Mouse (Mus musculus): ENCODE measurements around the gene Cspg4.

Cspg4 gene

DNA sequence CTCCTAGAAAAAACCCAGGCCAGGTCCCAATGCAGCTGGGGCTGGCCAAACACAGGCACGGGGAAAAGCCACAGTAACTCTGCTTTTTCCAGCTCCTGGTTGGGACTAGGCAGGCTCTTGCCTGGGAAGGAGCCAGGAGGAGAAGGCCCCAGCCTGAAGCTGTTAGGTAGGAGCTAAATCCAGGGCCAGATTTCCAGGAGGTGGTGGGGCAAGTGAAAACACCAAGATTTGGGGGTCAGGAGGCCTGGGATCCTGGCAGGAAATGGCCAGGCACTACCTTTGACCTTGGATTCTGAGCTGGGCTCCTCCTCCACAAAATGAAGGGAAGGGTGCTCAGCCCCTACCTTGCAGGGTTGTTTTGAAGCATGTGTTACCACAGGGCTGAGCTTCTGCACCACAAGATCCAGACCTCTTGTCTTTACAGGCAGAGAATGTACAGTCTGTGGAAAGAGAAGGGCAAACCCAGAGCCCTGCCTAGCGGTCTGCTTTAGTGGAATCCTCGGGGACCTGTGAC, 560 bp upstream of the Cspg4 start, which contains the start of gene Odf3l1:
Gene Odf3l1 (minus strand): TSS at position 464 of the 514 bp plus-strand sequence.
- no peak for ATAC-seq (ENCODE audit: low TSS enrichment)

DNA sequence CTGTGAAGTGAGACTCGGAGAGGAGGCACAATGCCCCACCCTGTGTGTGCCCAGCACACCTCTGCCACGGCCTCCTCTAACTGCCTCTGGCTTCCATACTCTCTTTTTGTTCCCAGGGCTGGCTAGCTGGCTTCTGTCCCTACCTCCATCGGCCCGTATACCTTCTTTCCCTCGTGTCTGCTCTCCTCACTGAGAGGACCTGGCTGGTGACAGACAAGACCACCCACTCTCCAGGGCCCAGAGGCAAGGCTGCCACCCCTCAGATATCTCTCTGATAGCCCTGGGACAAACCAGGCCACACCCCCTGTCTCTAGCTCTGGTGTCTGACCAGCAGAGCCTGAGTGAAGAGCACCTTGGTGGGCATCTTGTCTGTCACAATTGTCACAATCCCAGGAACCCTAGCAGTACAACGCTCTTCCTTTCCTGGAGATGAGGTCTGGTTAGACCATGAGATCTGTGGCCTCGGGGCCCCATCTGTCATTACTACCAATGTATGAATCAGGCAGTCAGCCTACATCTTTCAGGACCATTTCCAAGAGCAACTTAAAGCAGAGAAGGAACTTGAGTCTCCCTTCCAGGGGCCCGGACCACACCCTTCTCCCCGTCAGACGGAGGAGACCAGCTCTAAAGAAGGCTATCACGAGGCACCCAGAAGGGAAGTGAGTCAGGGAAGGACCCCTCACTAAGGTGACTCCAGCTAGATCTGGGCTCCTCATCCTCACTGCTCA, 1.0 kb downstream of the Cspg4 start:
- ATAC-seq (ENCODE audit: low TSS enrichment), result no peak

DNA sequence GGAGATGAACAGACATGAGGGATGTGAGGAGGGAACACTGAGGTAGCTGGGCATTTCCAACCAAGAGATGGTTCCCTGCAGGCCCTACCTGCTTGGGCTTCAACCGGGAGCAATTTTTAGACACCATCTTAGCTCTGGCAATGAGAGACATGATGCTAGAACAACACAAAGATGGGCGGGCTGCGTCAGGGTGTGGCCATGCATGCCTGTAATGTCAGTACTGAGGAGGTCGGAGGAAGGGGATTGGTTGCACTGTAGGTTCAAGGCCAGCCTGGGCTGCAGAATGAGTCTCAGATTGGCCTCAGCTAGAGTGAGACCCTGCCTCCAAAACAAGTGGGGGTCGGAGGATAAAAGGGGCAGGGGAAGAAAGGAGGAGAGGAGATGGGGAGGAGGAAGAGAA, 1.6 kb downstream of the Cspg4 start:
- ATAC-seq (ENCODE audit: low TSS enrichment), result no peak

DNA sequence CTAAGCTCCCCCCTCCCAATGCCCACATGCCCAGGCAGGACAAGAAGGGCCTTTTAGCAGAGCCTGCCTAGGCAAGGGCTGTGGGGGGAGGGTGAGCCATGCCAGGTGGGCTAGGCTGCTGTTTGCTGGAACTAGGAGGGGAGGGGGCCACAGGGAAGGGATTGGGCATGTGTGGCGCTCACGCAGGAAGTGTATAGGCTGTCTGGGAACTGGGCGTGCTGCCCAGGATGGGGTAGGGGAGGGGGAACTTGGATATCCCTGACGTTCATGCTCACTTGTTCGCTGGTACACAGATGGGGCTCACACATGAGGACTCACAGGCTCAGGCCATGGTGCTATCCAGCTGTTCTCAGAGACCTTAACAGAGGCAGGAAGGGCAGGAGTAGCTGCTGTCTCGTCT, 3.5 kb downstream of the Cspg4 start:
- no peak for ATAC-seq (ENCODE audit: low TSS enrichment)

DNA sequence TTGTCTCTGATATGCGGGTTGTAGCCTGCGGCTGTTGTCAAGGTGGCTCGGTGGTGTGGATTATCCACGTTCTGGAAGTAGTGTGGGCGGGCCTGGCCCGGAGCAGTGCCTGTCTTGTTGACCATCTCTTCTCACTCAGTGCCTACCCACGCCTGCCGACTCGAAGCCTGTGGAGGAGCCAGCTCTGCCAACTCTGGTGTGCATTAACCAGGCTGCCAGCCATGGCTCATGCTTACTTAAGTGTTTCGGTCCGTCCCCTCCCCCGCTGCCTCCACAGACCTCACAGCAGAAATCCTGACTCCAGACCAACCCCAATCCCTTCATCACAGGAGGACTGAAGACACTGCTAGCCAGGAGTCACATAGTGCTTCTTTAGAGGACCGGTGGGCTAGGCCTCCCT, 4.7 kb downstream of the Cspg4 start:
- peak; percentile 84 for ATAC-seq (ENCODE audit: low TSS enrichment)

DNA sequence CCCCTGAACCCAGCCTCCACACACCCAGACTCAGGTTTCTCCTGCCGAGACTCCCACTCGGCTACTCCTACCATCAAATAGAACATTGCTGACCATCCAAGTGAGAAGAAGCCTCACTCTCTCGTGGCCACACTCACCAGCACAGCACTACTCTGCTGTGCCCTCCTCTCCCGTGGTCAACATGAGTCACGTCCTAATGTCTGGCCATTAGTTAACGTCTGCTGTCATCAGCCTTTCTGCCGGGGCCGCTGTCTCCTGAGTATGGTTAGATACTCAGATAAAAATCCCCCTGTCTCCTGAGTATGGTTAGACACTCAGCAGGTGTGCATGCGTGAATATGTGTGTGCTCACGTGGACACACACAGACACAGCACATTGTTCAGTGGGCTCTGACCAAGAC, 5.9 kb downstream of the Cspg4 start:
- no peak for ATAC-seq (ENCODE audit: low TSS enrichment)

DNA sequence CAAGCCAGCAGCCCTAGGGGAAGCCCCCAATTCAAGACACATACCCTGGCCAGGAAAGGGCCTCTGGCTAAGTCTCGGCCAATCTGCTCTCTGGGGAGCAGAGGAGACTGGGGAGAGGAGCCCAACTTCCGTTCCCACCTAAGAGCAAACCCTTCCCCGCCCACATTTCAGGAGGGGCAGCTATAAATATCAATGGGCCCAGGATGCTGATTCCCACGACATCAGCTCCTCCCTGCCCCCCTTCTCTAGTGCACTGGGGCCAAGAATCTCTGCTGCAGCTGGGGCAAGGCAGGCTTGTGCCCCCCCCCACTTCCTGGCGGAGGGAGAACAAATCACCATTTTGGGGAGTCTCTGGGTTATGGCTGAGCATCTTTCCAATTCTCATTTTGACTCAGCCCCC, 6.4 kb downstream of the Cspg4 start:
- ATAC-seq (ENCODE audit: low TSS enrichment), result no peak

DNA sequence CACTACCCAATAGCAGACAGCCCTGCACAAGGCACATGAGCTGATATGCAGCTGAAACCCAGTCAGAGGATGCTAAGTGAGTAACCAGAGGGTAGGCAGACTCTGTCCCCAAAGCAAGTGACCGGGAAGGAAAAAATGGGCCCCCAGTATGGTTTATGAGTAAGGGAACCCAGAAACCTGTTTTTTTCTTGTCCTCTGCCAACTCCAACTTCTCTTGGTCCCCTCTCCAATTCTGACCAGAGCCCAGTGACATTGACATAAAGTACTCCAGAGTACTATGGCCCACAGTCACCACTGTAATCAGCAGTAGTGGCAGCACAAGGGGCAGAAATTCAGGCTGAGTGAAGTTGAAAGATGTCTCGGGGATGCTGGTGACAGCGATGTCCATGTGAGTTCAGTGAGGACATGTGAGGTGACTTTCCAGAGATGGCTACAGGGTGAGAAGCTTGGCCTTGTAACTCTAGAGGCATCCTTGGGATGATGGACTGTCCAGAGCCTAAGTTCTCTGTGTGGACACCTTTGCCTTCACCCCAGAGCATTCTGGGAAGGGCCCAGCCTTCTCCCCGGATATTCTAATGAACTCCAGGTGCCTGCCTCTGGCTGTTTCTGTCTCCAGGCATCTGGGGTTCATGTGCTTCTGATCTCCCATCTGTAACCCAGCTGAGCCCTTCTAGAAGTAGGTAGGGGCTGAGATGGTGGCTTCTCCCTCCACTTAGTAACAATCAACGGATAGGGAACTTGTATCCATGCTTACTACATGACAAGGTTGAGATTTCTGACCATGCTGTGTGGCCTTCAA, 7.5 kb downstream of the Cspg4 start:
- no peak for ATAC-seq (ENCODE audit: low TSS enrichment)

DNA sequence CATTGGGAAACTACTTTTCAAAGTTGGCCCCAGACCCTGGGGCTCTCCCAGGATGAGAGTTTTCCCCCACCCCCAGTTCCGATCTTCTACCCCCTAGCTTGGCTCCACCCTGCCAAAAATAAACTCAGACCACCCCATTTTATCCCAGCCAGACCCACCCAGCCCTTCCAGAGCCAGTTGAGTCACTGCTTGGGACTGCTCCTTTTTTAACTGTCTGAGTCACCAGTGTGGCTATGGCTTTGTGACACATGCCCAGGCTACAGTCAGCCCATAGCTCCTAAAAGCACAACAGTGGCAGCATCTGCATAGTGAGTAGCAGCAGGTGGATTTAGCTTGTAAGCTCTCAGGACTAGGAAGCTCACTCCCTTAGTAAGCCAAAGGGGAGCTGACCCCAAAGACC, 8.3 kb downstream of the Cspg4 start:
- no peak for ATAC-seq (ENCODE audit: low TSS enrichment)

DNA sequence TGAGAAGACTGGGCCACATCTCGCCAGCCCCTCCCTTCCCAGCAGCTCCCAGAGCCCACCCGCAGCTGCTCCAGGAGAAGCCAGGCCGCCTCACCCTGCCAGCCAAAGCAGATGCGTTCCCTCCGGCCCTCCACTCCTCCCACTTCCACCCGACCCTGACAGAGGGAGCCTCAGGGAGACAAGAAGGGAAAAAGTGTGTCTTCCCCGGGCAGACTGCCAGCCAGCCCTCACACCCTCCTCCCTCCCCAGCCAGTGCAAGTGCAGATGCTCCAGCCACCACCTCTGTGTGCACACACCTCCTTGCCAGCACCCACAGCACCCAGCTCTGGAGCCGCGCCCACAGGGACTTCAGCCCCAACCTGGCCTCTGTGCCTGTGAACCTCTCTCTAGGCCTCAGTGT, 12.0 kb downstream of the Cspg4 start:
- ATAC-seq (ENCODE audit: low TSS enrichment), result no peak

DNA sequence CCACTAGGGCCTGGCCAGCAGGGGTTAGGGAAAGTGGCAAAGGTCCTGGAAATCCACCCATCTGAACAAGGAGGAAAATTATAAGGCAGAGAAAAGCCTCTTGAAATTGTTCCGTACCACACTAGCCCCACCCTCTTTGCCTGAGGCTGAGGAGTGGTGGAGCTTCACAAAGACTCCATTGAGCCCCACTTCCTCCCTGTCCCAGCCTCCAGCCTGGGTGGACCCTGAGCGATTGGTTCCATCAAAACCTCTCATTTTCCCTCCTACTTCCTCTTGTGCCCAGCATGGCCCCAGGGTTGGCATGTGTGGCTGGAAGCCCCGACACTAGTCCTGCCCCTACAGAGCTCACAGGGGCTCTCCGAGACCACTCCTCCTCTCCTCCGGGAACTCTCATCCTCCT, 12.5 kb downstream of the Cspg4 start:
- ATAC-seq (ENCODE audit: low TSS enrichment), result no peak

DNA sequence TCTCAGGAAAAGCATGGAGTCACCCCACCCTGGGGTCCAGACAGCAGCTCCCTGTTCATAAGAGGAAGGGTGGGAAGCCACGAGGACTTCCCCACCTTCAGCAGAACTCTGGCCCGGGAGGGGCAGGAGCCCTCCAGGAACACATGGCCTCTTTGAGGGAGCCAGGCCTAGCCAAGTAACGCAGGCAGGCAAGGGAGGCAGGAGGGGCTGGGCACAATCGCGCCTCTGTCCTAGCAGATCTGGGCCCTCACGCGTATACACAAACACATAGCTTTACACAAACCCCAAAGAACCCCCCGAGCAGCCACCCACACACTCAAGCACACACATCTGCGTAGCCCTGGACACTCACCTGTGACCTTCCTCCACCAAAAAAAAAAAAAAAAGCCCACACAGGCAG, 16.0 kb downstream of the Cspg4 start:
- no peak for ATAC-seq (ENCODE audit: low TSS enrichment)

DNA sequence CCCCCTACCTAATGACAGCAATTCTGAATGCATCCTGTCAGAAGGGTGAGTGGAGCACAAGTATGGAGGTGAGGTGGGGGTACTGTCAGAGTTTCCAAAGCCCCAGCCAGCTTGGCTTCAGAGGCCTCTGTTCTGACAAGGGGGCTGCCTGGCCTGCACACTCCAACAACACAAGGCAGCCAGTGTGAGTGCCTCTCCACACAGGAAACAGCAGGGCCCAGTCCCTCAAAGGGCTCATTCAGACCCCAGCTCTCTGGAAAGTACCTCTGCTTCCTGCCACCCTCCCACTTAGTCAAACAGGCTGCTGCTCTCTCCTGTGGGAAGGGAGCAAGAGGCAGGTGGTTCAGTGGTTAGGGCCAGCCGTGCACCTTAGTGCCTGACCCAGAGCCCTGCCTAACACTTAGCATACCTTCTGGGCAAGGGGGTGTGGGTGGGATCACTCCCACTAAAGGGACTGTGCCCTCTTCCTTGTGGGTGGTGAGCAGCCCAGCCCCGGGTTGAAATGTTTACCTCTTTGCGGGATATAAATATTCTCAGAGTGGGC, 16.8 kb downstream of the Cspg4 start:
- ATAC-seq (ENCODE audit: low TSS enrichment), result no peak

DNA sequence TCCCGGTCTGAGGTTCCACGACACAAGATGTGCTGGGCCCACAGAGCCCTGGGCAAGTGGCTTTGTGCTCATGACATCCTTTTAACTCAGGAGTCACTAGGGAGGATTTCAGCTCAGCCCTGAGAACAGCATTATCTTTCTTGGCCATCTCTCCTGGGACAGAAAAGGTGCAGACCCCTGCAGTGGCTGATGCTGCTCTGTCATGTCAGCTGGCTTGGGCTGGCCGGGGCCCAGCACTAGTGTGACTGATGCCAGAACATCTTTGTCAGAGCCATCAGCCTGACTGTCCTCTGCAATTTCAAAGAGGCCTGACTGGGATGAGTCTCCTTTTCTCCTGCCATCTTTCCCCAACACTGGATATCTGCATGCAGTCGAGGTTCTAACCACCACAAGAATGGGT, 17.4 kb downstream of the Cspg4 start:
- ATAC-seq (ENCODE audit: low TSS enrichment), result no peak

DNA sequence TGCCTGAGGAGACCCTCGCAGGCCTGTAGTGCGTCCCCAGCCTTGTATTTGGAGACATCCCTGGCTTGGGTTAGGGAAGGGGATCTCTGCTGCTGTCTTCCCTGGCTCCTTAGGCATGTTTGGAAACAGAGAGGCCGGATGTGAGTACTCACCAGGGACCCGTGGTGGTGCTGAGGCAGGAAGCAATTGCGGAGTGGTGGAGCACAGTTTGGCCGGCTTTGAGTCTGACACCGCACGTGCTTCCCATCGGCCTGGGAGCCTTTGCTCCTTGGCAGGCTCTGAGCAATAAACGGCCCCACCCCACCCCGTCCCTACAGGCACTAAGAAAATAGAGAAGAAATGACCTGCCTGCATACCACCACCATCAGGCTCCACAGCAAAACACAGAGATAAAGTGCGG, 18.0 kb downstream of the Cspg4 start:
- ATAC-seq (ENCODE audit: low TSS enrichment), result no peak

DNA sequence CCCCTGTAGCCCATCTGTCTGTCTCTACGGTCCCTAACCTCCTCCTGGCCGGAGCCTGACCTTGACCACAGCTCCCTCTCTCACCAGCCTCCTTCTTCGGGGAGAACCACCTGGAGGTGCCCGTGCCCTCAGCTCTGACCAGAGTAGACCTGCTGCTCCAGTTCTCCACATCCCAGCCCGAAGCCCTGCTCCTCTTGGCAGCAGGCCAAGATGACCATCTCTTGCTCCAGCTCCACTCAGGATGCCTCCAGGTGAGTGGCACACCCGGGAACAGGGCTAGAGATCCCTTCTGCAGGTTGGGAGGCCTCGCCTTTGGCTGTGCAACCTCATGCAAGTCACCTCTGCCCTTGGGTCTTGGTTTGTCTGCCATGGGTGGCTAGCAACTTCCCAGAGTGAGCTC, 18.6 kb downstream of the Cspg4 start:
- ATAC-seq (ENCODE audit: low TSS enrichment), result no peak

DNA sequence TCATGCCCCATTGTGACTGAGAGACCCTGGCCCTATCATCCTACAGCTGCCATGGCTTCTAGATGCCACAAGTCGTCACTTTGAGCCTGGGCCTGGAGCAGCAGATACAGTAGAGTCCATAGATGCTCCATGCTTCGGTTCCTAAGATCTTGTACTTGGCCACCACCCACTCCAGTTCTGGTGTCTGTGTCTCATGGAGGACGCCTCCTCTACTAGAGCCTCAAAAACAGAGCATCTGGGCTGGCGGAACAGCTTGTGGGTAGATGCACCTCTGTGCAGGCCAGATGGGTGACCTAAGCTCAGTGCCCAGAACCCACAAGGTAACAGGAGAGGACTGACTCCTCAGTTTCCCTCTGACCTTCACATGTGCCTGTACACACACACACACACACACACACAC, 19.5 kb downstream of the Cspg4 start:
- ATAC-seq (ENCODE audit: low TSS enrichment), result peak; percentile 84

DNA sequence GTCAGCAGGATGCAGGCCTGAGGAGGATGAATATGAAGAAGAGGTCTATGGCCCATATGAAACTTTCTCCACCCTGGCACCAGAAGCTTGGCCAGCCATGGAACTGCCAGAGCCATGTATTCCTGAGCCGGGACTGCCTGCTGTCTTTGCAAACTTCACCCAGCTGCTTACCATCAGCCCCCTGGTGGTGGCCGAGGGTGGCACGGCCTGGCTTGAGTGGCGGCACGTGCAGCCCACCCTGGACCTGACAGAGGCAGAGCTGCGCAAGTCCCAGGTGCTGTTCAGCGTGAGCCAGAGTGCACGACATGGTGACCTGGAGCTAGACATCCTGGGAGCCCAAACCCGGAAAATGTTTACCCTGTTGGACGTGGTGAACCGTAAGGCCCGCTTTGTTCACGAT, 21.3 kb downstream of the Cspg4 start:
- no peak for ATAC-seq (ENCODE audit: low TSS enrichment)

DNA sequence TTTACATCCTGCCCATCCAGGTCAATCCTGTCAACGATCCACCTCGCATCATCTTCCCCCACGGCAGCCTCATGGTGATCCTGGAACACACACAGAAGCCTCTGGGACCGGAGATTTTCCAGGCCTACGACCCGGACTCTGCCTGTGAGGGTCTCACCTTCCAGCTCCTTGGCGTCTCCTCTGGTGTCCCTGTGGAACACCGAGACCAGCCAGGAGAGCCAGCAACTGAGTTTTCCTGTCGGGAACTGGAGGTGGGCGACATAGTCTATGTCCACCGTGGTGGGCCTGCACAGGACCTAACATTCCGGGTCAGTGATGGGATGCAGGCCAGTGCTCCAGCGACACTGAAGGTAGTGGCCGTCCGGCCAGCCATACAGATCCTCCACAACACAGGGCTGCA, 21.8 kb downstream of the Cspg4 start:
- ATAC-seq (ENCODE audit: low TSS enrichment), result no peak

DNA sequence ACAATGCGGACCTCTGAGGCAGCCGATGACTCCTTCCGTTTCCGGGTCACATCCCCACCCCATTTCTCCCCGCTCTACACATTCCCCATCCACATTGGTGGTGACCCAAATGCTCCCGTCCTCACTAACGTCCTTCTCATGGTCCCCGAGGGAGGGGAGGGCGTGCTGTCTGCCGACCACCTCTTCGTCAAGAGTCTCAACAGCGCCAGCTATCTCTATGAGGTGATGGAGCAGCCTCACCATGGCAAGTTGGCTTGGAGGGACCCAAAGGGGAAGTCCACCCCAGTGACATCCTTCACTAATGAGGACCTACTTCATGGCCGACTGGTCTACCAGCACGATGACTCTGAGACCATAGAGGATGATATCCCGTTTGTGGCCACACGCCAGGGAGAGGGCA, 22.7 kb downstream of the Cspg4 start:
- no peak for ATAC-seq (ENCODE audit: low TSS enrichment)

DNA sequence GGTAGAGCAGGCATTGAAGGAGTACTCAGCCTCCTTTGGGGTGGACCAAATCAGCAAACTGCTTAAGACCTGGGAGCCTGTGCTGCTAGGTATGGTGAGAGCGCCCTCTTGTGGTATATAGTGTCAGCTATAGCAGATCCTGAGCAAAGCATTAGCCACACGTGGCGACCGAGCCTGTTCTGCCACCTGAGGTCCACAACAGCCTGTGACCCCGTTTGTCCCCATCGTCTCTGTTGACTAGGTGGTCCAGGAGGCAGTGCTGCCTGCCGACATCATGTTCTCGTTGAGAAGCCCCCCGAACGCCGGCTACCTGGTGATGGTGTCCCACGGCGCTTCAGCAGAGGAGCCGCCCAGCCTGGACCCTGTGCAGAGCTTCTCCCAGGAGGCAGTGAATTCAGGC, 25.0 kb downstream of the Cspg4 start:
- peak; percentile 83 for ATAC-seq (ENCODE audit: low TSS enrichment)

DNA sequence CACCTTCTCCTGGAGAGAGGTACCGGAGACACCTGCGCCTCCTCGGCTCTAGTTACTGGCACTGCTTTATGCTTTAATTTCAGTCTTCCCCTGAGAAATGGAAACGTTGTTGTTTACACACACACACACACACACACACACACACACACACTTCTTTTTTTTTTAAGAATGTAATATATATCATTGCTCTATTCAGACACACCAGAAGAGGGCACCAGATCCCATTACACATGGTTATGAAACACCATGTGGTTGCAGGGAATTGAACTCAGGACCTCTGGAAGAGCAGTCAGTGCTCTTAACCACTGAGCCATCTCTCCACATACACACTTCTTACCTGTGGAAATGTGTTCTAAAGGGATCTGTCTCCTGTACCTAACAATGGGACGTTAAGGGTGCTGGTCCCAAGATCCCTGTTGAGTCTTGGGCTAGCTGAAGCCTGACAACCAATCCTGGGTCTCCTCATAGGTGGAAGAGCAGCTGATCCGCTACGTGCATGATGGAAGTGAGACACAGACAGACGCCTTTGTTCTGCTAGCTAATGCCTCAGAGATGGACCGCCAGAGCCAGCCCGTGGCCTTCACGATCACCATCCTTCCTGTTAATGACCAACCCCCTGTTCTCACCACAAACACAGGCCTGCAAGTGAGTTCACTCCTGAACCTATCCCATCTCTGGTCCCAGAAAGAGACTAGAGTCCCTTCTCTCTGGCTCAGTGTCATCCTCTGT, 25.9 kb downstream of the Cspg4 start:
- ATAC-seq (ENCODE audit: low TSS enrichment), result no peak
